Mouse (Mus musculus): ENCODE results near the gene Mex3d. TPM values are rescaled to one million over a fixed set of nuclear protein-coding genes. Genes with fewer than 3 reads are reported as not detected.

The Mex3d gene
- polyA plus RNA-seq, 2 experiments, result 8.2 to 44.0 TPM

- 86% methylated on average over 44 of the region's 44 CpGs for WGBS
- no peaks in the 10 kb centered on the region for H3K27me3 ChIP-seq (ENCODE audit: control insufficient read depth, insufficient read depth, low read length)
- peaks cover 90% of the 10 kb centered on the region for H3K36me3 ChIP-seq (ENCODE audit: control insufficient read depth, insufficient read depth, low read length)
- H3K9me3 ChIP-seq (ENCODE audit: control insufficient read depth, low read length), result no peaks in the 10 kb centered on the region
- no peak overlapping the region for H3K4me3 ChIP-seq (replicated peaks; ENCODE audit: low read length)
- no peak overlapping the region for H3K9ac ChIP-seq (ENCODE audit: low read depth, low read length, severe bottlenecking)
- DNase-seq (ENCODE audit: low spot score) (no peak), ATAC-seq (ENCODE audit: low FRiP score, low read depth) (no peak)
- no peak for TF ChIP-seq POLR2A (IDR thresholded peaks at IDR 0.05; ENCODE audit: borderline replicate concordance, extremely low read depth, insufficient read depth, insufficient read length)
- no peak overlapping the region for H3K27ac ChIP-seq (replicated peaks; ENCODE audit: low read depth, low read length)
- H3K4me1 ChIP-seq (ENCODE audit: control insufficient read depth, insufficient read depth, low read length), result no peaks in the 10 kb centered on the region
- H3K4me2 ChIP-seq (replicated peaks; ENCODE audit: low read depth, low read length, severe bottlenecking), result no peak overlapping the region
These were observed 25.4 kb upstream of the Mex3d start for GRCm38 (mm10) chr10:80412656-80413541.

- DNase-seq (ENCODE audit: low spot score) (no peak), ATAC-seq (ENCODE audit: low FRiP score, low read depth) (no peak)
- H3K4me3 ChIP-seq (replicated peaks; ENCODE audit: low read length), result 0 out of 2 replicates have a peak overlapping the region, but pooled peaks have one; percentile 85
- H3K9ac ChIP-seq (ENCODE audit: low read depth, low read length, severe bottlenecking), result no peak overlapping the region
- H3K4me2 ChIP-seq (replicated peaks; ENCODE audit: low read depth, low read length, severe bottlenecking), result no peak overlapping the region
- H3K27ac ChIP-seq (replicated peaks; ENCODE audit: low read depth, low read length), result no peak overlapping the region
- H3K36me3 ChIP-seq (ENCODE audit: control insufficient read depth, insufficient read depth, low read length), result peaks cover 53% of the 10 kb centered on the region
- H3K9me3 ChIP-seq (ENCODE audit: control insufficient read depth, low read length), result no peaks in the 10 kb centered on the region
- 37% methylated on average over 4 of the region's 4 CpGs for WGBS
- TF ChIP-seq POLR2A (IDR thresholded peaks at IDR 0.05; ENCODE audit: borderline replicate concordance, extremely low read depth, insufficient read depth, insufficient read length), result no peak
- no peaks in the 10 kb centered on the region for H3K27me3 ChIP-seq (ENCODE audit: control insufficient read depth, insufficient read depth, low read length)
- H3K4me1 ChIP-seq (ENCODE audit: control insufficient read depth, insufficient read depth, low read length), result peaks cover 13% of the 10 kb centered on the region
These were observed 20.5 kb upstream of the Mex3d start for GRCm38 (mm10) chr10:80407924-80408323.

GRCm38 (mm10) chr10:80406684-80407501 lies 19.4 kb upstream of the Mex3d start, which contains the start of gene Uqcr11:
Gene Uqcr11, minus strand, starts transcription at chr10:80406830.
- peak within 1 kb of the TSS; percentile 83 for H3K4me2 ChIP-seq (replicated peaks; ENCODE audit: low read depth, low read length, severe bottlenecking)
- peak; percentile 93 for DNase-seq (ENCODE audit: low spot score)

GRCm38 (mm10) chr10:80405481-80406173 lies 18.2 kb upstream of the Mex3d start:
- ATAC-seq (ENCODE audit: low FRiP score, low read depth) (no peak), DNase-seq (ENCODE audit: low spot score) (no peak)
- H3K27me3 ChIP-seq (ENCODE audit: control insufficient read depth, insufficient read depth, low read length), result no peaks in the 10 kb centered on the region
- peak overlapping the region; percentile 77 for H3K9ac ChIP-seq (ENCODE audit: low read depth, low read length, severe bottlenecking)
- H3K4me3 ChIP-seq (replicated peaks; ENCODE audit: low read length), result peak overlapping the region; percentile 85
- peak overlapping the region; percentile 83 for H3K4me2 ChIP-seq (replicated peaks; ENCODE audit: low read depth, low read length, severe bottlenecking)
- no peak for TF ChIP-seq POLR2A (IDR thresholded peaks at IDR 0.05; ENCODE audit: borderline replicate concordance, extremely low read depth, insufficient read depth, insufficient read length)
- 59% methylated on average over 10 of the region's 10 CpGs for WGBS
- H3K4me1 ChIP-seq (ENCODE audit: control insufficient read depth, insufficient read depth, low read length), result peaks cover 13% of the 10 kb centered on the region
- H3K9me3 ChIP-seq (ENCODE audit: control insufficient read depth, low read length), result no peaks in the 10 kb centered on the region
- H3K36me3 ChIP-seq (ENCODE audit: control insufficient read depth, insufficient read depth, low read length), result peaks cover 50% of the 10 kb centered on the region
- H3K27ac ChIP-seq (replicated peaks; ENCODE audit: low read depth, low read length), result no peak overlapping the region

More at GRCm38 (mm10) chr10:80406684-80407501, 19.4 kb upstream of the Mex3d start, which contains the start of gene Uqcr11:
- Histone ChIP-seq H3K36me3 (ENCODE audit: control insufficient read depth, insufficient read depth, low read length) (peaks cover 53% of the 10 kb centered on the region), H3K4me1 (ENCODE audit: control insufficient read depth, insufficient read depth, low read length) (peaks cover 13% of the 10 kb centered on the region), H3K9me3 (ENCODE audit: control insufficient read depth, low read length) (no peaks in the 10 kb centered on the region), H3K27me3 (ENCODE audit: control insufficient read depth, insufficient read depth, low read length) (no peaks in the 10 kb centered on the region), H3K9ac (ENCODE audit: low read depth, low read length, severe bottlenecking) (peak within 1 kb of the TSS; percentile 77), H3K27ac (replicated peaks; ENCODE audit: low read depth, low read length) (peak within 1 kb of the TSS; percentile 72), H3K4me3 (replicated peaks; ENCODE audit: low read length) (peak within 1 kb of the TSS; percentile 85)
- 0 out of 2 replicates have a peak, but pooled peaks have one; percentile 14 for TF ChIP-seq POLR2A (IDR thresholded peaks at IDR 0.05; ENCODE audit: borderline replicate concordance, extremely low read depth, insufficient read depth, insufficient read length)
- ATAC-seq (ENCODE audit: low FRiP score, low read depth), result peak; percentile 80
- WGBS, result 2% methylated on average over 27 of the region's 27 CpGs
